Mouse (Mus musculus) liver, embryonic 14.5 days (tissue): Measurements from ENCODE around the gene Cuta. TPM values are rescaled to one million over a fixed set of nuclear protein-coding genes. Genes with fewer than 3 reads are reported as not detected.

ENCODE experiments used
- ATAC-seq: fragments of 200-750 bp; cut with Nextera tagmentation; 2 replicates; pipeline ENCODE4 v1.8.0; 2017; ENCODE audit warnings: moderate number of reproducible peaks, mild to moderate bottlenecking, moderate library complexity; ENCODE audit not compliant: insufficient read depth
- DNase-seq, 3 experiments: peaks; one replicate each; pipeline ENCODE4 v3.0.0-alpha.2; 2012 to 2013; ENCODE audit warnings: low read depth in 3 of 3, low spot score in 3 of 3
- H3K27ac ChIP-seq: fragments of 300-500 bp; sonication (generic); 2 replicates; pipeline ENCODE4 v1.5.1; 2014; ENCODE audit warnings: moderate library complexity, mild to moderate bottlenecking, control low read depth, inconsistent platforms
- H3K27me3 ChIP-seq: fragments of 300-500 bp; sonication (generic); 2 replicates; pipeline ENCODE4 v1.6.1; 2014; ENCODE audit warnings: mild to moderate bottlenecking, low read length, moderate library complexity; ENCODE audit not compliant: control insufficient read depth, insufficient read depth
- H3K36me3 ChIP-seq: fragments of 300-500 bp; sonication (generic); replicated peaks from 2 replicates; pipeline ENCODE4 v1.6.1; 2014; ENCODE audit warnings: low read depth; ENCODE audit not compliant: control insufficient read depth, insufficient read depth
- H3K4me1 ChIP-seq, 2 experiments: fragments of 200-500 bp in 1 of 2; fragments of 300-500 bp in 1 of 2; sonication (generic) in 1 of 2; replicated peaks; 2 replicates each; pipeline ENCODE4 v1.6.1; 2012 to 2014; ENCODE audit warnings: antibody characterized with exemption in 1 of 2, inconsistent platforms in 1 of 2, low read length in 1 of 2; ENCODE audit not compliant: control insufficient read depth in 2 of 2, insufficient read depth in 2 of 2
- H3K4me2 ChIP-seq: fragments of 300-500 bp; sonication (generic); 2 replicates; pipeline ENCODE4 v1.6.1; 2014; ENCODE audit warnings: low read depth, mild to moderate bottlenecking, control low read depth, moderate library complexity
- H3K4me3 ChIP-seq, 2 experiments: fragments of 200-500 bp in 1 of 2; fragments of 300-500 bp in 1 of 2; sonication (generic) in 1 of 2; 2 replicates each; pipeline ENCODE4 v1.5.1; 2012 to 2014; ENCODE audit warnings: low read depth in 2 of 2, low read length in 2 of 2, mild to moderate bottlenecking in 2 of 2, control low read depth in 1 of 2, inconsistent platforms in 1 of 2, moderate library complexity in 1 of 2; ENCODE audit not compliant: insufficient read depth in 1 of 2
- H3K9ac ChIP-seq: fragments of 300-500 bp; sonication (generic); replicated peaks from 2 replicates; pipeline ENCODE4 v1.6.1; 2014; ENCODE audit warnings: mild to moderate bottlenecking, control low read depth, moderate library complexity
- H3K9me3 ChIP-seq: fragments of 300-500 bp; sonication (generic); 2 replicates; pipeline ENCODE4 v1.6.1; 2016; ENCODE audit warnings: low read length, mixed read lengths; ENCODE audit not compliant: control insufficient read depth
- CTCF ChIP-seq: IDR thresholded peaks from 2 replicates; pipeline ENCODE4 v1.5.1; 2016; ENCODE audit warnings: antibody characterized with exemption, low read depth, control low read depth
- EP300 ChIP-seq: IDR thresholded peaks from 2 replicates; pipeline ENCODE4 v1.6.1; 2016; ENCODE audit warnings: antibody characterized with exemption, low read depth
- WGBS: fragments of 180-500 bp; shearing (Covaris S2); extraction: QIAGEN DNeasy Blood & Tissue Kit; methylation state at CpG from one replicate; pipeline ENCODE4 v1.1.7; 2014; ENCODE audit not compliant: insufficient replicate concordance; 5-methylcytosine and 5-hydroxymethylcytosine counted together
- polyA plus RNA-seq, 2 experiments: library from polyadenylated mRNA; depleted of rRNA in 1 of 2; stranded (reverse) in 1 of 2; unstranded in 1 of 2; fragments of >200 nt; fragmentation: Nextera tagmentation in 1 of 2; extraction: Ambion mirVana in 1 of 2; gene quantifications; 2 replicates each; pipeline versions ENCODE4 v1.2.1 to v1.2.3; 2012 to 2014

Gene Cuta
- polyA plus RNA-seq, 2 experiments: 53.5 to 86.8 TPM

- no peak for ATAC-seq
- Histone ChIP-seq H3K4me1 (no peaks in the 10 kb centered on the region), H3K27me3 (no peaks in the 10 kb centered on the region), H3K36me3 (no peaks in the 10 kb centered on the region), H3K4me3 (no peak overlapping the region), H3K9ac (no peak overlapping the region), H3K4me2 (no peak overlapping the region), H3K9me3 (no peaks in the 10 kb centered on the region), H3K27ac (no peak overlapping the region)
- WGBS: 44% methylated on average over 5 of the region's 5 CpGs
- DNase-seq: no peak
- TF ChIP-seq CTCF (no peak), EP300 (no peak)
Measured at GRCm38 (mm10) chr17:26904320-26904719, 35.0 kb downstream of the Cuta start.

GRCm38 (mm10) chr17:26900916-26901315 lies 38.5 kb downstream of the Cuta start:
- DNase-seq: no peak
- TF ChIP-seq CTCF (no peak), EP300 (no peak)
- Histone ChIP-seq H3K4me3 (no peak overlapping the region), H3K36me3 (no peaks in the 10 kb centered on the region), H3K27ac (no peak overlapping the region), H3K4me2 (no peak overlapping the region), H3K9me3 (no peaks in the 10 kb centered on the region), H3K4me1 (no peaks in the 10 kb centered on the region), H3K9ac (no peak overlapping the region), H3K27me3 (no peaks in the 10 kb centered on the region)
- WGBS: 59% methylated on average over 6 of the region's 6 CpGs
- no peak for ATAC-seq

GRCm38 (mm10) chr17:26895578-26895977 lies 43.8 kb downstream of the Cuta start:
- Histone ChIP-seq H3K9ac (no peak overlapping the region), H3K4me2 (no peak overlapping the region), H3K27ac (no peak overlapping the region), H3K9me3 (no peaks in the 10 kb centered on the region), H3K27me3 (no peaks in the 10 kb centered on the region), H3K36me3 (no peaks in the 10 kb centered on the region), H3K4me3 (no peak overlapping the region), H3K4me1 (no peaks in the 10 kb centered on the region)
- ATAC-seq (no peak), DNase-seq (peak; percentile 45 to 54 (median 53))
- 14% methylated on average over 10 of the region's 10 CpGs for WGBS
- peak; percentile 97 for TF ChIP-seq CTCF
- TF ChIP-seq EP300: no peak

GRCm38 (mm10) chr17:26894342-26894741 lies 45.0 kb downstream of the Cuta start:
- WGBS: 75% methylated on average over 6 of the region's 6 CpGs
- Histone ChIP-seq H3K27me3 (no peaks in the 10 kb centered on the region), H3K4me3 (no peak overlapping the region), H3K9ac (no peak overlapping the region), H3K36me3 (no peaks in the 10 kb centered on the region), H3K4me1 (no peaks in the 10 kb centered on the region), H3K9me3 (no peaks in the 10 kb centered on the region), H3K27ac (no peak overlapping the region), H3K4me2 (no peak overlapping the region)
- ATAC-seq (no peak), DNase-seq (no peak)
- TF ChIP-seq EP300 (no peak), CTCF (no peak)

GRCm38 (mm10) chr17:26893492-26893891 lies 45.9 kb downstream of the Cuta start:
- TF ChIP-seq CTCF: no peak
- TF ChIP-seq EP300: no peak
- Histone ChIP-seq H3K9me3 (no peaks in the 10 kb centered on the region), H3K4me2 (no peak overlapping the region), H3K9ac (no peak overlapping the region), H3K27ac (no peak overlapping the region), H3K36me3 (no peaks in the 10 kb centered on the region), H3K4me1 (no peaks in the 10 kb centered on the region), H3K4me3 (no peak overlapping the region), H3K27me3 (no peaks in the 10 kb centered on the region)
- ATAC-seq (no peak), DNase-seq (no peak)
- 43% methylated on average over 6 of the region's 6 CpGs for WGBS
